Mouse (Mus musculus) midbrain, embryonic 13.5 days (tissue): ENCODE measurements around the gene Coa6. TPM values are rescaled to one million over a fixed set of nuclear protein-coding genes. Genes with fewer than 3 reads are reported as not detected.
"Not testable (repeated sequence)": the region's sequence is repeated elsewhere in the genome, so short reads cannot be mapped to it uniquely, and the experiment has no call there.

Experiments used
- ATAC-seq: fragments of 200-750 bp; cut with Nextera tagmentation; 2 replicates; pipeline ENCODE4 v1.8.0; 2017; ENCODE audit warnings: mild to moderate bottlenecking, moderate TSS enrichment, moderate library complexity
- H3K27ac ChIP-seq: fragments of 300-500 bp; sonication (generic); 2 replicates; pipeline ENCODE4 v1.5.1; 2015; ENCODE audit warnings: inconsistent platforms, mild to moderate bottlenecking, moderate library complexity
- H3K27me3 ChIP-seq: fragments of 300-500 bp; sonication (generic); 2 replicates; pipeline ENCODE4 v1.6.1; 2015; ENCODE audit warnings: mild to moderate bottlenecking, inconsistent platforms
- H3K36me3 ChIP-seq: fragments of 300-500 bp; sonication (generic); 2 replicates; pipeline ENCODE4 v1.6.1; 2015; ENCODE audit warnings: mild to moderate bottlenecking, inconsistent platforms
- H3K4me1 ChIP-seq: fragments of 300-500 bp; sonication (generic); replicated peaks from 2 replicates; pipeline ENCODE4 v1.6.1; 2015; ENCODE audit warnings: inconsistent platforms
- H3K4me2 ChIP-seq: fragments of 300-500 bp; sonication (generic); replicated peaks from 2 replicates; pipeline ENCODE4 v1.6.1; 2015; ENCODE audit warnings: moderate library complexity, mild to moderate bottlenecking, inconsistent platforms
- H3K4me3 ChIP-seq: fragments of 300-500 bp; sonication (generic); replicated peaks from 2 replicates; pipeline ENCODE4 v1.5.1; 2015; ENCODE audit warnings: mild to moderate bottlenecking, inconsistent platforms
- H3K9ac ChIP-seq: fragments of 300-500 bp; sonication (generic); replicated peaks from 2 replicates; pipeline ENCODE4 v1.6.1; 2015; ENCODE audit warnings: mild to moderate bottlenecking, inconsistent platforms
- H3K9me3 ChIP-seq: fragments of 300-500 bp; sonication (generic); 2 replicates; pipeline ENCODE4 v1.6.1; 2016; ENCODE audit warnings: mild to moderate bottlenecking, inconsistent platforms
- WGBS: fragments of 180-500 bp; shearing (Covaris S2); methylation state at CpG from one replicate; pipeline ENCODE4 v1.1.7; 2015; 5-methylcytosine and 5-hydroxymethylcytosine counted together
- polyA plus RNA-seq: library from polyadenylated mRNA; unstranded; fragments of >200 nt; fragmentation: Nextera tagmentation; extraction: Ambion mirVana; gene quantifications from 2 replicates; pipeline ENCODE4 v1.2.1, GENCODE M21; 2015

Coa6 gene
- 42.8 and 43.4 TPM in 2 replicates for polyA plus RNA-seq

DNA sequence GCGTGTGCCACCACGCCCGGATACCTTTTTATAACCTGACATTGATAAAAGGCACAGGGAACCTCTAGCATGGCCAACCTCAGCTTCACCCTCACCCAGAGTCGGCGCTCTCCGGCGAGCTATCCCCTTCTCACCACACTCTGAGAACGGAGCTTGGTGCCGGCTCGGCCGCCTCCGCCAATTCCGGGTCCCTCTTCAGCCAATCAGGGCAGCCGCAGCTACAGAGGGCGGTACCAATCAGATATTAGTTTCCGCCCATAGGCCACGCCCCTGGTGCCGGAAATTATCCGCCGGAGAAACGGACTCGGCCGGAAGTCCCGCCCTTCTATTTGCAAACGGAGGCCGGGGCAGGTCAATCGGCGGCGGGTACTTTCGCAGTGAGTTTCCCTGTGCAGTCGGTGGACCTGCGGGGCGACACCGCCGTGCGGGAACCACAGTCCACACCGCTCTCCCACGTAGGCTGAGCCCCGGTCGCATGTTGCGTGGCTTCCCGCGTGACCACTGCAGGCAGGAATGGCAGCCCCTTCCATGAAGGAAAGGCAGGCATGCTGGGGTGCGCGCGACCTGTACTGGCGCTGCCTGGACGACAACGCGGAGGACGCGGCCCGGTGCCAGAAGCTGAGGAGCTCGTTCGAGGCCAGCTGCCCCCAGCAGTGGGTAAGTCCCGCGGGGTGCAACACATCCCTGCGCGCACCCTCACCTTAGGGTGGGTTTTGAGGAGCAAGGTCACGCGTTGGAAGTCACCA is at the start of gene Coa6:
Coa6 (plus strand) TSS at position 342 of the 746 bp plus-strand sequence.
- WGBS: under 1% methylated on average over 61 of the region's 61 CpGs
- peak within 1 kb of the TSS; percentile 86 for H3K9ac ChIP-seq
- H3K4me3 ChIP-seq: peak within 1 kb of the TSS; percentile 78

DNA sequence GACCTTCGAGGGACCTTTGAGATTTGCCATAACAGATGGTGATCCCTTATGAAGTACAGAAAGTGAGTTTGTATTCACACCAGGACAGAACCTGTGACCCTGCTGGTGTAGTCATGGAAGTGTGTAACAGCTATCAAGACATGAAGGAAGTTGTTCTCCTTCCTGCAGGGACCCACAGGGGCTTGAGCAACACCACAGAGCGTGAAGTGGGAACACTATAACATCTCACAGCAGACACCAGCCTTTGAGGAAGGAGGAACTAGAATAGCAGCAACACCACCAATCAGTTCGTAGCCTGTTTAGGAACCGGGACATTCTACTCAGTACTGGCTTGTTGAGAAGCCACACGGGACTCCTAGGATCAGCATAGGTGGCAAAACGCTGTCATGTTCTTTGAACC is 42.7 kb upstream of the Coa6 start:
- Histone ChIP-seq H3K4me1 (no peaks in the 10 kb centered on the region), H3K27ac (no peak overlapping the region), H3K9ac (no peak overlapping the region), H3K9me3 (no peaks in the 10 kb centered on the region), H3K36me3 (no peaks in the 10 kb centered on the region), H3K27me3 (0 out of 2 replicates have a peak, but pooled peaks cover 2% of the 10 kb centered on the region), H3K4me2 (no peak overlapping the region), H3K4me3 (no peak overlapping the region)
- no peak for ATAC-seq
- WGBS: 83% methylated on average over 6 of the region's 6 CpGs

More for the DNA sequence above, at the start of gene Coa6:
- ATAC-seq: peak; percentile 99
- Histone ChIP-seq H3K36me3 (peaks cover 22% of the 10 kb centered on the region), H3K4me1 (peaks cover 22% of the 10 kb centered on the region), H3K27ac (peak within 1 kb of the TSS; percentile 77), H3K27me3 (no peaks in the 10 kb centered on the region), H3K9me3 (no peaks in the 10 kb centered on the region), H3K4me2 (peak within 1 kb of the TSS; percentile 89)

DNA sequence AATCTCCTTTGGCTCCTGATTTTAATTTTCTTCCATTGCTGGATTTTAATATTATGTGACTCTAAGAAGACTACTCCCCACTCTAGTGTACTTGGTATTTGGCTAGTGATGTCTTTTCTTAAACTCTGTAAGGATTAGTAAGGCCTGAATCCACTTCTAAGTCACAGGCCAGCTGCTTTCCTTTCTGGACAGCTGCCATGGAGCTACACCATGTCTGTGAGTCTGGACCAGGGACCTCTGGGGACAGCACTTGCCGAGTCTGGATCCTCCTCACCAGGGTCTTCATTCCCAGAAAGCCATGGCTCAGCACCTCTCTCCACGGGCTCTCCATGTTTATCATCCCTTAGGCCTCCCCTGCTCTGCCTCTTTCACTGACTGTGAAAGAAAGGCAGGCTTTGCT is 42.2 kb upstream of the Coa6 start:
- Histone ChIP-seq H3K4me2 (no peak overlapping the region), H3K27me3 (0 out of 2 replicates have a peak, but pooled peaks cover 2% of the 10 kb centered on the region), H3K9me3 (no peaks in the 10 kb centered on the region), H3K4me3 (no peak overlapping the region), H3K27ac (no peak overlapping the region), H3K4me1 (no peaks in the 10 kb centered on the region), H3K9ac (no peak overlapping the region), H3K36me3 (no peaks in the 10 kb centered on the region)
- no peak for ATAC-seq
- 59% methylated on average over 2 of the region's 2 CpGs for WGBS

DNA sequence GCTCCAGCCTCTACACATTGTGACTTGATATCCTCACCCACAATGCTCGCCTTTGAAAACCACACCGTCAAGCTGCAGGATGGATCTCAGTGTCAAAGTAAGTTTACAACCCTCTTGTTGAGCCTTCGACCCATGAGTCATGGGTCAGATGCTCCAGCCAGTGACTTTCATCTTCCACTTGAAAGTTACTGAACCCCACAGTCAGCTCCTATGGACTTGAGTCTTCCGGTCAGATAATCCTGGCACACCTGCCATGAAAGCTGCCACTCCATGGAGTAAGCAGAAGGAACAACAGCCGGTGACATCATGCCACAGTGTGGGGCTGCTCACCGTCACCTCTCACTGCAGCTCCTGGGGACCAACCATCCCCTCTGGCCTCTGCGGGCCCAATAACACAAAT is 41.0 kb upstream of the Coa6 start:
- Histone ChIP-seq H3K36me3 (no peaks in the 10 kb centered on the region), H3K4me3 (no peak overlapping the region), H3K9me3 (no peaks in the 10 kb centered on the region), H3K4me1 (no peaks in the 10 kb centered on the region), H3K27ac (no peak overlapping the region), H3K27me3 (0 out of 2 replicates have a peak, but pooled peaks cover 2% of the 10 kb centered on the region), H3K9ac (no peak overlapping the region), H3K4me2 (no peak overlapping the region)
- WGBS: 83% methylated on average over 7 of the region's 7 CpGs
- no peak for ATAC-seq

DNA sequence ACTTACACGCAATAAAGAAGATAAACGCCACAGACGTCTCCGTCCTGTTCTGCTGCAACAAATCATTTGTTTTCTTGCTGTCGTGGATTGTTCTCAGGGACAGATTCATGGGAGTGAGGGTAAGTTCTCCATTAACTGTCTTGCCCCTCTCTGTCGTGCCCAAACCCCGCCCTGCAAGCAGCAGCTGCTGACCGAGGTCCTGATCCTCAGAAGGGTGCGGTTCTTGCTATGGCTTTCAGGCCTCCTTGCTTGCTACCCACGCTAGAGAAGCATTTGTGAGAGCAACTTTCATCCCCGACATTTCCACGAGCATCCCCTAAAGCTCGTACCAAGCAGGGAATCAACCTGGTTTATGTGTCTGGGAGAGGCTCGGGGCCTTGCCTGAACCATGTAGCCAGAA is 40.1 kb upstream of the Coa6 start:
- H3K27me3 ChIP-seq: 0 out of 2 replicates have a peak, but pooled peaks cover 2% of the 10 kb centered on the region
- no peak overlapping the region for H3K9ac ChIP-seq
- no peaks in the 10 kb centered on the region for H3K36me3 ChIP-seq
- H3K4me3 ChIP-seq: no peak overlapping the region
- ATAC-seq: no peak
- H3K27ac ChIP-seq: no peak overlapping the region
- H3K4me1 ChIP-seq: no peaks in the 10 kb centered on the region
- no peaks in the 10 kb centered on the region for H3K9me3 ChIP-seq
- WGBS: 45% methylated on average over 14 of the region's 14 CpGs
- H3K4me2 ChIP-seq: no peak overlapping the region

DNA sequence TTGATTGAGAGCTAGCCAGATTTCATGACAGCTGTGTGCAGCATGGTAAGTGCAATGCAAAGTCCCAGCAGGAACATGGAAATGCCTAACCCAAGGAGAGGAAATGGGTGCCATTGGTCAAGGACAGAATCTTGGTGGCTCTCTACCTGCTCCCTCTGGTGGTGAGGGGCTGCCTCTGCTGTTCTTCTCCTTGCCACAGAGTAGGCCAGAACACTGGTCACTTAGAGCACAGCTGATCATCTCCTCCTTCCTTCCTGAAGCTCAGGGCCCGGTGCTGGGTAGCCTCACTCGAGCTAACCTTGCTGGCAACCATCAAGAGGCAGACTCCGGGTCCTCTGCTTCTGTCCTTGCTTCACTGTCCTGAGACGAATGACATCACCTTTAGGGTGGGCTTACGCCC is 39.6 kb upstream of the Coa6 start:
- H3K27me3 ChIP-seq: 0 out of 2 replicates have a peak, but pooled peaks cover 2% of the 10 kb centered on the region
- no peak overlapping the region for H3K4me3 ChIP-seq
- WGBS: 67% methylated on average over 5 of the region's 5 CpGs
- H3K27ac ChIP-seq: no peak overlapping the region
- H3K4me1 ChIP-seq: no peaks in the 10 kb centered on the region
- no peaks in the 10 kb centered on the region for H3K36me3 ChIP-seq
- no peak overlapping the region for H3K9ac ChIP-seq
- H3K9me3 ChIP-seq: no peaks in the 10 kb centered on the region
- no peak for ATAC-seq
- no peak overlapping the region for H3K4me2 ChIP-seq

DNA sequence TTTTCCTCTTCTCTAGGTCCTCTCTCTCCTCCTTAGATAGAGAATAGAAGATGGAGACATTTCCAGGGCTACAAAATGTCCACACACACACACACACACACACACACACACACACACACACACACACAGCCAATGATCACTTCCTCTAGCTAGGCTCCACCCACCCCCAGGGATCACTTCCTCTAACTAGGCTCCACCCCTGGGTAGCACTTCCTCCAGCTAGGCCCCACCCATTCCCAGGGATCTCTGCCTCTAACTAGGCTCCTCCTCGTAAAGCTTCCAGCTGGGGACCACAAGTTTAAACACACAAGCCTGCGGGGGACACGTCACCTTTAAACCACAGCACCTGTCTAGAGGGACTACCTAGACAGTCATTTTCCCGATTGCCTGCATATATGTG is 34.7 kb upstream of the Coa6 start:
- Histone ChIP-seq H3K4me3 (no peak overlapping the region), H3K9me3 (no peaks in the 10 kb centered on the region), H3K36me3 (no peaks in the 10 kb centered on the region), H3K27ac (no peak overlapping the region), H3K27me3 (no peaks in the 10 kb centered on the region), H3K4me1 (no peaks in the 10 kb centered on the region), H3K9ac (no peak overlapping the region), H3K4me2 (no peak overlapping the region)
- no peak for ATAC-seq
- WGBS: 92% methylated on average over 4 of the region's 4 CpGs

DNA sequence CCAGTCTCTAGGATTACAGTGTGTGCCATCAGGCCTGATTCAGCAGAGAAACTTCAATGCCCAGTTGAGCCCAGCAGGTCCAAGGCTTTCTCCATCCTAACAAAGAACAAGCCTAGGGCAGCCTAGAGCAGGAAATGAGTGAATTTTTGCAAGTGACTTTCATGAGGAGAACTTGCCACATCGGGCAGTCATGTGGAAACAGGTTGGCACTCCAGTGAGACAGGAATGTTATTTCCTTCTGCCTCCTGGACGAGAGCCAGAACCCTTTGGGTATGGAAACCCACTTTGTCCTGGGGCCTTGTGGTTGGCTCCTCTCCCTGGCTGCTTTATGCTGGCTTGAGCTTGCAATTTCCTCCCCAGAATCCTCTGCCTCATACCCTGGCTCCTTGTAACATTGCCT is 30.8 kb upstream of the Coa6 start:
- no peaks in the 10 kb centered on the region for H3K27me3 ChIP-seq
- H3K9ac ChIP-seq: no peak overlapping the region
- H3K36me3 ChIP-seq: no peaks in the 10 kb centered on the region
- no peak overlapping the region for H3K4me2 ChIP-seq
- WGBS: 82% methylated on average over 2 of the region's 2 CpGs
- ATAC-seq: no peak
- no peak overlapping the region for H3K27ac ChIP-seq
- H3K9me3 ChIP-seq: no peaks in the 10 kb centered on the region
- H3K4me1 ChIP-seq: peaks cover 9% of the 10 kb centered on the region
- H3K4me3 ChIP-seq: no peak overlapping the region

DNA sequence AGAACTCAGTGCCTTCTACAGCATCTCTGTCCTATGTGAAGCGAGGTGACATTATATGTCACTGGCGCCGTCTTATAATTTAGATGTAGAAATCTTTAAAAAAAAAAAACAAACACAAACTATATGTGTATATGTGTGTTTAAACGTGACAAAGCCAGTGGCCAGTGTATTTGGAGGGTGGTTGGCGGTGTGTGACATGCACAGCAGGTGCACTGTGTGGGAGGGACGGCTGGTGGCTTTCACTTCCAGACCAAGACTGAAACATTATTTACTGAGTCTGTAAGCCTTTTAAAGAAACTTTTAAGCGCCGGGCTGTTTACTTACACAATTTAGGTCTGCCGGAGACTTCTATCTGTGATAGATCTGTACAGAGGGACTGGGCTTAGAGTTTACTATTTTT is 26.9 kb upstream of the Coa6 start:
- H3K27ac ChIP-seq: no peak overlapping the region
- peaks cover 9% of the 10 kb centered on the region for H3K4me1 ChIP-seq
- H3K27me3 ChIP-seq: no peaks in the 10 kb centered on the region; the same call in 1 of the 2 replicates
- no peak overlapping the region for H3K9ac ChIP-seq
- H3K4me3 ChIP-seq: no peak overlapping the region
- H3K36me3 ChIP-seq: no peaks in the 10 kb centered on the region
- no peak for ATAC-seq
- H3K4me2 ChIP-seq: no peak overlapping the region
- 60% methylated on average over 9 of the region's 9 CpGs for whole genome bisulfite sequencing
- no peaks in the 10 kb centered on the region for H3K9me3 ChIP-seq

DNA sequence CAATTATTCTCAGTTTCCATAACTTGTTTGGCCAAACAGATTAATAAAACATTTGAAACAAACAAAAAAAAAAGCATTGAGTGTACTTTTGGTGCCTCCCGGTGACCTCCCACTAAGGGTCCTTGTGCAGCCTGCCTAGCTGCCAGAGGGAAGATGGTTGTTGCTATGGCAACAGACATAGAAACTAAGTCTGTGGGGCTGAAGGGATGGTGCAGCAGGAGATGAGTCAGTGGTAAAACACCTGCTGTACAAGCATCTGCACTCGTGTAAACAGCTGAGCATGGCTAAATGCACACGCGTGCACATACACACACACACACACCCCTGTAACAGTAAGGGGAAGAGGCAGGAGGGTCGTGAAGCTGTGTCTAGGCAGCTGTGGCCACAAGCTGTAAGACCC is 26.4 kb upstream of the Coa6 start:
- no peak overlapping the region for H3K4me3 ChIP-seq
- no peak overlapping the region for H3K9ac ChIP-seq
- no peaks in the 10 kb centered on the region for H3K9me3 ChIP-seq
- no peaks in the 10 kb centered on the region; the same call in 1 of the 2 replicates for H3K27me3 ChIP-seq
- H3K4me2 ChIP-seq: no peak overlapping the region
- WGBS: 46% methylated on average over 5 of the region's 5 CpGs
- H3K4me1 ChIP-seq: peaks cover 9% of the 10 kb centered on the region
- ATAC-seq: peak; percentile 50; the same call in 1 of the 2 replicates
- H3K36me3 ChIP-seq: no peaks in the 10 kb centered on the region
- H3K27ac ChIP-seq: no peak overlapping the region

DNA sequence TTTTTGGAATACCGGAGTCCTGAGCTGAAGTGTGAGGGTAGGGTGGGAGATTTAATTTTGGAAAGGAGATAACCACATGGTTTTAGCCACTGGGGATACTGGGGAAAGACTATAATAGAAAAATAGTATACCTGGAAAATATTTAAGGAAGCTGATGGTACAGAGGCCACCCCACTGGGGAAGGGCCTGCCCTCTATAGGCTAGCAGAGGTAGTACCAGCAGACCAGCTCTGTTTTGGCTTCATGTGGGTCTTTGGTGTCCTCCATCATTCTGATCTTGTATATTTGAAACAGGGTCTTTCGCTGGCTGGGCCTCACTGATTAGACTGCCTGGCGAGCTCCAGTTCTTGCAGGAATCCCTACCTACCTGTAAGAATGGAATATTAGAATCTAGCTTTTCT is 24.0 kb upstream of the Coa6 start:
- Histone ChIP-seq H3K27ac (no peak overlapping the region), H3K4me3 (no peak overlapping the region), H3K9ac (no peak overlapping the region), H3K27me3 (no peaks in the 10 kb centered on the region; the same call in 1 of the 2 replicates), H3K4me2 (no peak overlapping the region), H3K9me3 (no peaks in the 10 kb centered on the region), H3K4me1 (peaks cover 9% of the 10 kb centered on the region), H3K36me3 (no peaks in the 10 kb centered on the region)
- ATAC-seq: no peak
- 76% methylated on average over 3 of the region's 3 CpGs for WGBS

DNA sequence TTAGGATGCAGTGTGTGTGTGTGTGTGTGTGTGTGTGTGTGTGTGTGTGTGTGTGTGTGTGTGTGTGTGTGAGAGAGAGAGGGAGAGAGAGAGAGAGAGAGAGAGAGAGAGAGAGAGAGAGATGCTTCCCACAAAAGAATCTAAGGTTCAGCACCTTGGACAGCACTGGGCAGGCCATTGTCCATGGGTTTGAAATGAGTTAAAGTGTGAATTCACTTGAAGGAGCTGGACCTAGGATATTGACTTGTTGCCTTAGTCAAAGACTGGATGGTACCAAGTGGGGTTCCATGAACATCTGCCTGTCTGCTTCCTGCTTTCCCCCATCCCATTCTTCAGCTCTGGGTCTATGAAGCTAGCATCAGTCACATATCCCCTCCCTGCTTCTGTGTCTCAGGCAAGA is 17.8 kb upstream of the Coa6 start:
- H3K36me3 ChIP-seq, ATAC-seq, H3K9me3 ChIP-seq, H3K4me2 ChIP-seq, H3K9ac ChIP-seq, H3K27me3 ChIP-seq, H3K4me1 ChIP-seq, H3K4me3 ChIP-seq, H3K27ac ChIP-seq: not testable (repeated sequence)

DNA sequence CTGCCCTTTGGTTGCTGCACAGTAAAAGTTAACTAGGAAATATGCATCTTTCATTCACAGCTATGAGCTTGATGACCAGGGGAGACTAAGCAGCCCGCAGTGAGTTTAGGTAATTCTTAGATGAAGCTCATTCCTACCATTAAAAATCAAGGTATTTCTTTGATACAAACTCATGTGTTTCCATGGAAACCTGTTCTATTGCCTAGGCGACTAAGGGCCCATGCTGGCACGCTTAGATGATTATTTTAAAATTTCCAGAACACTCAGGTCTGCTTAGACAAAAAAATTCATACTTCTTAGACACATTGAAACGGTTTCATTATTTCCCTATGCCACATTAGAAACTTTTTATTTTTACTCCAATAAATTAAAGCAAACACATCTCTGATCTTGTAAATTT is 17.3 kb upstream of the Coa6 start:
- no peak overlapping the region for H3K27ac ChIP-seq
- 80% methylated on average over 4 of the region's 4 CpGs for WGBS

More for the DNA sequence above, 17.3 kb upstream of the Coa6 start:
- Histone ChIP-seq H3K4me3 (no peak overlapping the region), H3K9ac (no peak overlapping the region), H3K36me3 (no peaks in the 10 kb centered on the region), H3K9me3 (no peaks in the 10 kb centered on the region), H3K4me1 (no peaks in the 10 kb centered on the region), H3K27me3 (no peaks in the 10 kb centered on the region), H3K4me2 (no peak overlapping the region)
- no peak for ATAC-seq
